Mouse (Mus musculus) MEL (cell line): ENCODE data around the gene Ifi27l2a.
"Not testable (repeated sequence)": the region's sequence is repeated elsewhere in the genome, so short reads cannot be mapped to it uniquely, and the experiment has no call there.

Source experiments
- CTCF ChIP-seq, 3 experiments: IDR thresholded peaks in 2 of 3; conservative IDR thresholded peaks in 1 of 3; 2 replicates each; pipeline ENCODE4 v1.5.1; 2011 to 2012; ENCODE audit warnings: low read length in 3 of 3, low read depth in 2 of 3, mild to moderate bottlenecking in 2 of 3, improper control_type of control experiment in 1 of 3, inconsistent platforms in 1 of 3, mixed read lengths in 1 of 3, moderate library complexity in 1 of 3; ENCODE audit not compliant: control insufficient read depth in 1 of 3, insufficient read depth in 1 of 3, poor library complexity in 1 of 3, severe bottlenecking in 1 of 3
- EP300 ChIP-seq, 2 experiments: IDR thresholded peaks; 2 replicates each; pipeline ENCODE4 v1.6.1; 2011; ENCODE audit warnings: improper control_type of control experiment in 2 of 2, low read length in 2 of 2, low read depth in 1 of 2, mild to moderate bottlenecking in 1 of 2
- MAFK ChIP-seq: IDR thresholded peaks from 2 replicates; pipeline ENCODE4 v1.6.1; 2011; ENCODE audit warnings: low read depth, mild to moderate bottlenecking, low read length, improper control_type of control experiment, borderline replicate concordance
- POLR2A ChIP-seq, 2 experiments: IDR thresholded peaks; 2 replicates each; pipeline ENCODE4 v1.6.1; 2011 to 2012; ENCODE audit warnings: low read length in 2 of 2, mild to moderate bottlenecking in 2 of 2, control low read depth in 1 of 2, improper control_type of control experiment in 1 of 2, low read depth in 1 of 2, moderate library complexity in 1 of 2; ENCODE audit not compliant: control insufficient read depth in 1 of 2, insufficient read depth in 1 of 2, poor library complexity in 1 of 2
- POLR2AphosphoS2 ChIP-seq: IDR thresholded peaks from 2 replicates; pipeline ENCODE4 v1.6.1; 2011; ENCODE audit warnings: low read length, improper control_type of control experiment
- SMC3 ChIP-seq: IDR thresholded peaks from 2 replicates; pipeline ENCODE4 v1.6.1; 2011; ENCODE audit warnings: low read depth, low read length, improper control_type of control experiment
- ZMIZ1 ChIP-seq: IDR thresholded peaks from 2 replicates; pipeline ENCODE4 v1.6.1; 2012; ENCODE audit warnings: low read depth, mild to moderate bottlenecking, inconsistent platforms, low read length, improper control_type of control experiment, moderate library complexity

DNA sequence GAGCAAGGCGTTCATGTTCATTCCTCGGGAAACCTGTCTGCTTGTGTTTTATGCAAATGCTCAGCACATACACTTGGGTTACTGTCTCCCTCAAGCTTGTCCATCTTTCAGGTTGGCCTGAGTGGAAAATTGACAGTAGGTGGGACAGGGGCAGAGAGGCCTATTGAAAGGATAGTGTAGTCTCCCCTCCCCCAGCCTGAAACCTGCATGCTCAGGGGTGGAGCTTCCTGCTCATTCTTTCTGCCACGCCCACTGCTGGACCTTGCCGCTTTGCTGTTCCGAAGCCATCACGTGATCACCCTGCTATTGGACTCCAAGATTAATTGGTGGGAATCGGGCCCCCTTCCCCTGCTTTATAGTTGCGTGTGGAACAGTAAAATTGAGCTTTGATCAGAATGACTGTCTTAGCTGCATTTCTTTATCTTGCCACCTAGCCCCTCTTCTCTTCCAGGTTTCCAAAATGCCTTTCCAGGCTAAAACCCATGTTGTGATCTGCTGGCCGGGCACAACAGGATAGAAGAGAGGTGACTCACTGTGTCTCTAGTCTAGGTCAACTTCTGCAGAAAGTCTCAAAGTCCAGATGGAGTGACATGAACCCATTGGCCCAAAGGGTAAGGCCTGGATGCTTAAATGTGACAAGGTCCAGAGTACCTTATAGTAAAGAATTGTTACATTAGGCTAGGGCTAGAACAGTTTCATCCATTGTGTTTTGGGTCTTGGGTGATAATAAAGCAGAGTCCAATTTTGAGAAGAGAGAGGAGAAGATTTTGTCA lies 40.9 kb upstream of the Ifi27l2a start:
- TF ChIP-seq CTCF (IDR thresholded peaks at IDR 0.05 in 2 of 3, conservative IDR thresholded peaks at IDR 0.05 in 1 of 3; ENCODE audit: control insufficient read depth in 1 of 3, insufficient read depth in 1 of 3, low read depth in 2 of 3, low read length in 3 of 3, poor library complexity in 1 of 3, severe bottlenecking in 1 of 3); EP300 (IDR thresholded peaks at IDR 0.05; ENCODE audit: low read depth in 1 of 2, low read length in 2 of 2); POLR2A (IDR thresholded peaks at IDR 0.05; ENCODE audit: control insufficient read depth in 1 of 2, insufficient read depth in 1 of 2, low read depth in 1 of 2, low read length in 2 of 2, poor library complexity in 1 of 2); MAFK; POLR2AphosphoS2; SMC3; ZMIZ1: not testable (repeated sequence)
